Mouse (Mus musculus) gastrocnemius, postnatal 14 days (tissue): ENCODE measurements around the gene Atm. TPM values are rescaled to one million over a fixed set of nuclear protein-coding genes. Genes with fewer than 3 reads are reported as not detected.

Source experiments
- DNase-seq: peaks from one replicate; pipeline ENCODE4 v3.0.0; 2021; ENCODE audit warnings: mixed read lengths
- intact Hi-C: fragments of 180-260 bp; cut with DNase I; formaldehyde crosslinking; loops from one replicate; pipeline ENCODE4 v1.15.1; 2025; ENCODE audit warnings: low total_unique reads
- long read RNA-seq, 2 experiments: library from polyadenylated mRNA; stranded (forward); transcript quantifications; one replicate each; pipeline ENCODE4 v2.0.0; 2021
- total RNA-seq, 2 experiments: library from RNA; stranded (reverse); gene quantifications; 2 replicates each; pipeline ENCODE4 v1.2.3; 2021

The Atm gene
- total RNA-seq, result 1 to 10 TPM; 6.6 to 7.1 TPM
- long read RNA-seq, experiment 1, result 0 reads
- long read RNA-seq, experiment 2, partial matches to known transcripts, result 2 of 4 reads
- long read RNA-seq, experiment 2, other reads (novel, unspliced or antisense), result 2 of 4 reads

- peak; percentile 100 for DNase-seq
- intact Hi-C loops, result no loop called here
These were observed at the start of gene Atm, which contains the start of gene Npat for GRCm38 (mm10) chr9:53536558-53537320. Gene Atm (minus strand): TSS chr9:53536740. Gene Npat (plus strand): TSS chr9:53537047.

GRCm38 (mm10) chr9:53581870-53582269, 45.3 kb upstream of the Atm start:
- intact Hi-C loops, result no loop called here

GRCm38 (mm10) chr9:53575721-53576120, 39.2 kb upstream of the Atm start:
- intact Hi-C loops, result no loop called here
- DNase-seq, result no peak

More at GRCm38 (mm10) chr9:53581870-53582269, 45.3 kb upstream of the Atm start:
- DNase-seq, result no peak

GRCm38 (mm10) chr9:53572516-53573307, 36.2 kb upstream of the Atm start:
- DNase-seq, result no peak
- intact Hi-C loops, result no loop called here

- intact Hi-C loops, result no loop called here
These were observed 34.1 kb upstream of the Atm start for GRCm38 (mm10) chr9:53570662-53571061.

GRCm38 (mm10) chr9:53537336-53537965, 911 bp upstream of the Atm start:
- intact Hi-C loops, result no loop called here
- DNase-seq, result peak; percentile 19

More at GRCm38 (mm10) chr9:53570662-53571061, 34.1 kb upstream of the Atm start:
- DNase-seq, result no peak

- intact Hi-C loops, result no loop called here
- DNase-seq, result no peak
These were observed 872 bp downstream of the Atm start for GRCm38 (mm10) chr9:53535416-53536320.

GRCm38 (mm10) chr9:53517373-53518009, 19.0 kb downstream of the Atm start:
- intact Hi-C loops, result no loop called here

GRCm38 (mm10) chr9:53514091-53514490, 22.4 kb downstream of the Atm start:
- DNase-seq, result no peak
- intact Hi-C loops, result no loop called here

More at GRCm38 (mm10) chr9:53517373-53518009, 19.0 kb downstream of the Atm start:
- DNase-seq, result no peak

- intact Hi-C loops, result no loop called here
- DNase-seq, result no peak
These were observed 28.5 kb downstream of the Atm start for GRCm38 (mm10) chr9:53508053-53508452.

- no peak for DNase-seq
- intact Hi-C loops, result no loop called here
These were observed 50.7 kb downstream of the Atm start for GRCm38 (mm10) chr9:53485886-53486285.

- DNase-seq, result no peak
- intact Hi-C loops, result no loop called here
These were observed 63.6 kb downstream of the Atm start for GRCm38 (mm10) chr9:53472806-53473518.

- intact Hi-C loops, result no loop called here
- no peak for DNase-seq
These were observed 84.5 kb downstream of the Atm start for GRCm38 (mm10) chr9:53452038-53452437.

GRCm38 (mm10) chr9:53450609-53451008, 85.9 kb downstream of the Atm start:
- no peak for DNase-seq
- intact Hi-C loops, result no loop called here

- intact Hi-C loops, result no loop called here
- DNase-seq, result no peak
These were observed 100.5 kb downstream of the Atm start for GRCm38 (mm10) chr9:53435830-53436570.

- no peak for DNase-seq
- intact Hi-C loops, result no loop called here
These were observed 108.9 kb downstream of the Atm start for GRCm38 (mm10) chr9:53427638-53428037.

GRCm38 (mm10) chr9:53426726-53427125, 109.8 kb downstream of the Atm start:
- no peak for DNase-seq
- intact Hi-C loops, result no loop called here
